Mouse (Mus musculus) spleen, postnatal 4 days (tissue): ENCODE data around the gene 4921539E11Rik.

Source experiments
- DNase-seq, 2 experiments: peaks; one replicate each; pipeline ENCODE4 v3.0.0; 2022; ENCODE audit warnings: low spot score in 2 of 2

Gene 4921539E11Rik

GRCm38 (mm10) chr4:103247249-103247648 is 43.4 kb downstream of the 4921539E11Rik start:
- no peak for DNase-seq

- DNase-seq, result no peak
These were observed 58.5 kb downstream of the 4921539E11Rik start for GRCm38 (mm10) chr4:103232156-103232555.

- DNase-seq, result no peak
These were observed 67.8 kb downstream of the 4921539E11Rik start for GRCm38 (mm10) chr4:103222854-103223253.

DNA sequence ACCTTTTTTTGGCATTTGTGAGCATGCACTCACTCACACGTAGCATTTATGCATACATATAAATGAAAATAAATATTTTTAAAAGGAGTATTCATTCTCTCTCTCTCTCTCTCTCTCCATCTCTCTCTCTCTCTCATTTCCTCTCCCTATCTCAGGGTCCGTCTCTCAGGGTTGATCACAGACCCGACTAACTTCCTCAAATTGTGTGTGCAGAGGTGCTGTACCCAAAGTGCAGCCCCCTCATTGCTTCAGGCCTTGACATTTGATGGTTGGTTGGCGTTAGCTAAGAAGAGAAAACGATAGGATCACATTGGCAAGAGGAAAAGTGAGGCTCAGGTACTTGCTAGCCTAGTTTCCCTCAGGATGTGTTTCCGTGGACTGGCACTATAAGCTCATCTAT is 68.9 kb downstream of the 4921539E11Rik start:
- DNase-seq, result no peak

GRCm38 (mm10) chr4:103219011-103219410 is 71.7 kb downstream of the 4921539E11Rik start:
- no peak for DNase-seq

DNA sequence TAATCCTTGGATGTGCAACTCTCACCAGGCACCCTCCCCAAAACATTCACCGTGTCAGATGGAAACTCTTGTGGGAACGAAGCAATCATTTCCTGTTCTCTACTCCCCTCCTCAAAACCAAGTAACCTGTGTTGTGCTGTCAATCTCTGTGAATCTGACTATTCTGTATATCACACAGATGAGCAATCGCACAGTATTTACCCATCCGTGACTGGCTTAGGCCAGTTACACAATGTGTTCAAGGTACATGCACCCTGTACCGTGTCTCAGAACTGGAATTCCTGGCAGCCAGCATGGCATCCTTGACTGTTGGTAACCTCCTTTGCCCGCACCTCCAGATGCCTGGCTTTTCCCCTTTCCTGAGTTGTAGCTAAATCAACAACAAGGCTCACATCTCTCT is 74.6 kb downstream of the 4921539E11Rik start:
- DNase-seq, result no peak

GRCm38 (mm10) chr4:103214925-103215820 is 75.5 kb downstream of the 4921539E11Rik start, which contains the start of gene Slc35d1:
Slc35d1 (minus strand) TSS chr4:103215164.
- DNase-seq, result peak; percentile 71 to 86

- DNase-seq, result peak; percentile 55 to 85
These were observed 76.2 kb downstream of the 4921539E11Rik start for GRCm38 (mm10) chr4:103214498-103214924.

DNA sequence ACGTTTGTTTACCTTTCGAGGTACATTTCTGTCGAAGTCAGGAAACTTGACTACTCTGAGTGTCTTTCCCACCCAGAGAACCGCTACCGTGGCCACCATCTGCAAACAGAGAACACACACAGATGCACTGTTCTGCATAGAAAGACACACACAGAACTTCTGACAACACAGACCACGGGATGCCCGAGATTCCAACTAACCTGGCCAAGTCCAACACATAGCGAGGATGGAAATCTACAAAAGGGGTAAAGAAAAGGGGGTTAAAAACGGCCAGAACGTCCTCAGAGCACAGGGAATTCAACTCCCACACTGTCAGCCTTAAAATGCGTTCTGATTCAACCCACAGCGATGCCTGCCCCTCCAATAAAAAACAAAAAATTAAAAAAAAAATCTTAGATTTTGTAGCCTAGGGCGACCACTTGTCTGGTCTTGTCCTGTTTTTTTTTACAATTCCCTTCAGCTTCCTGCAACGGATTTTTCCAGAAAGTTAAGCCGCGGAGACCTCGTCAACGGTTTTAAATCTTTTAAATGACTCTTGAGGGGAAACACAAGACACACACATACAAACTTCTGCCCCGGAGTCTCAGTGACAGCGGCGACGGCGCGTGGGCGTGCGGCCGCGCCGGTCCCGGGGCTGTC is 76.7 kb downstream of the 4921539E11Rik start:
- no peak for DNase-seq

DNA sequence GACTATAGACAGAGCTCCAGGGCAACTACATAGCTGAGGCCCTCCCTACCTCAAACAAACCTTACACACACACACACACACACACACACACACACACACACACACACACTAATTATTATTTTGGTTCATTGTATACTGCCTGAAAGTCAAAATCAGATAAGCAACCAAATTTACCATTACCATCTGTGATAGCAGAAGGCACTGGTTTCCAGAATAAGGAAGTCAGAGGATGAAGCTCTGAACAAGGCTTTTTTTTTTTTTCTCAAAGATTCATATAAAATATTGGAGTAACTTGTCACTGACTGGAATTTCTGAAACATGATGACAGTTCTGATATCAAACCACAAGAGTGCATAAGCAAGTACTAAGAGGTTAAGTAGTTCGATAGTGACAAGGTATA is 82.1 kb downstream of the 4921539E11Rik start:
- no peak for DNase-seq

DNA sequence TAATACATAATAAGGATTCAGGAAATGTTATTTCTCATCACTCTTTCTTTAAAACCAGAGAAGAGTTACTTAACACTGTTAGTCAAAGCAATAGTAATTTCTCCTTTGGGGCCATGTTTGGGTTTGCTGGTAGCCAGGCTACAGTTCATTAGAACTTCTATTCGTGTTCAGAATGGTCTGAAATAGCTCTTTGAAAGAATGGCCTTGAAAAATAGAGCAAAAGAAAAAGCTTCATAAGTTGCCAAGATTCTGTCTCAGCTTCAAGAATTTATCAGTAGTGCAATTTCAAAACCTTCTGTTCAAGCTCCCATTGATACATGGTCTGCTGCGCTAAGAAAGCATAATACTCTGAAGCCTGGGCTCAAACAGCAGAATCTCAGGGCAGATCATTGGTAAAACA is 87.0 kb downstream of the 4921539E11Rik start:
- no peak for DNase-seq

DNA sequence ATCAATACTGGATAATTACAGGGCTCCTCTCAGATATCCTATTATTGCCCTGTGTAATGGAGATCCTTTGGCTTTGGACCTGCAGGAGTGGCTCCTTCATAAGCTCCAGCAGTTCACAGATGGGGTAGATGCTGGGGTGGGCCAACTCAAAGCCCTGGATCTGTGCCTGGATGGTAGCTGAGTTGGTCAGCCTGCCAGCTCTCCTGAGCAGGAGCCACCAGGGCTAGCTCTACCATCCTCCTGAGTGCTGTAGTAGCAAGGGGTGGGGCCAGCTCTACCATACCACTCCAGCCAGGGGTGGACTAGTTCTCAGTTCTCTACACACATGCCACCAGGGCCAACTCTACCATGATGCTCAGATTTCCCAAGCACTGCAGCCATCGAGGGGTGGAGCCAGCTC is 90.6 kb downstream of the 4921539E11Rik start:
- no peak for DNase-seq

GRCm38 (mm10) chr4:103199086-103199485 is 91.6 kb downstream of the 4921539E11Rik start:
- DNase-seq, result no peak

DNA sequence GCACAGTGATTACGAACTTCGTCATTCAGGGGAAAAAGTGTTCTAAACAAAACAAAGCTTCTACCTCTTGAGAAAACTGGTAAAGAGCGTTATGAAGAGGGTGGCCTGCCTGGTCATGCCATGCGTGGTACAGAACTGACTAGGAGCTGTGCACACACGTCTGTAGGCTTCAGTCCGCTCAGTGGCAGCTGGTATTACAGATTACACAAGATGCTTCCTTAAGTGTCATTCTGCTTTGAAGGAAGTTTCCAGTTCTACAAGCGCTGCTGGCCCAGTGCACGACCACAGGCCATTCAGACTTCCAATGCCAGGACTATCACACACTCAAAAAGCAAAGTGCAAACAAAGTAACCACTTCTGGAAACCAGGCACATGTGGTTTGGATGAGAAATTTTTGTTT is 93.3 kb downstream of the 4921539E11Rik start:
- no peak for DNase-seq

DNA sequence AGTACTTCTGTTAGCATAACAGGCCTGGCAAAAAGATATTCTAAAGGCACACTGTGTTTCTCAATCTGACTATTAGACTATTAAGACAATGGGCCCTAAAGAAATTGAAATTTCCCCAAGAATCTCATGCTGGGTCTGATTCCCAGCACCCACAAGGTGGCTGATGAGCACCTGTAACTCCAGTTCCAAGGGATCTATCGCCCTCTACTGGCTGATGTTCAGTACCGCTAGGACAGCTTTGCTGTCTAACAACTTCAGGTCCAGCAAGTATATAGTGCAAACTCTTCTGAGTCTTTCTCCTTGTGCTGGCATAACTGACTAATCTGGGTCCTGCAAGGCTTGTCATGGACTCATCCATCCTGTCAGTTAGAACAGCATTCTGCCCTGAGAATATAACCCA is 98.2 kb downstream of the 4921539E11Rik start:
- DNase-seq, result no peak

- DNase-seq, result peak in 1 of 2 experiments; percentile 25
These were observed 101.7 kb downstream of the 4921539E11Rik start for GRCm38 (mm10) chr4:103188786-103189640.
